24 mouse cellular contexts compared by ENCODE assay signal in genomic region chr1:57329285-57330093, GRCm38 (mm10). TPM values are rescaled to one million over a fixed set of nuclear protein-coding genes. Genes with fewer than 3 reads are reported as not detected.
DNase-seq lines count a peak whose midpoint lies in the region; ATAC-seq and TF ChIP-seq lines count a peak whose summit lies in the region.
"Had no signal": no experiment of that assay in that cellular context is flagged by ENCODE, and none has a peak within 500 bp of the region (broad histone marks: within the 10 kb centered on the region; RNA-seq: fewer than 3 reads in every experiment).

No protein-coding gene starts in this region.

- H3K9ac ChIP-seq in forebrain, embryonic 12.5 days: no peak overlapping the region
- no peak overlapping the region for H3K9ac ChIP-seq in forebrain, embryonic 11.5 days (ENCODE audit: low read length)
- no peak overlapping the region for H3K9ac ChIP-seq in midbrain, embryonic 13.5 days (replicated peaks)
- H3K9ac ChIP-seq in forebrain, postnatal 0 days: no peak overlapping the region
- H3K9ac ChIP-seq: heart, embryonic 13.5 days; limb, embryonic 13.5 days; neural tube, embryonic 13.5 days had no signal

- no peaks in the 10 kb centered on the region for H3K27me3 ChIP-seq in forebrain, embryonic 12.5 days
- H3K27me3 ChIP-seq in forebrain, embryonic 11.5 days (ENCODE audit: control insufficient read depth, insufficient read depth, low read length): no peaks in the 10 kb centered on the region
- H3K27me3 ChIP-seq in midbrain, embryonic 13.5 days: 0 out of 2 replicates have a peak, but pooled peaks cover 2% of the 10 kb centered on the region
- no peaks in the 10 kb centered on the region for H3K27me3 ChIP-seq in midbrain, embryonic 10.5 days (ENCODE audit: low read depth, poor library complexity, severe bottlenecking)
- no peaks in the 10 kb centered on the region for H3K27me3 ChIP-seq in forebrain, postnatal 0 days (ENCODE audit: insufficient read depth, low read length)
- H3K27me3 ChIP-seq: heart, embryonic 13.5 days; megakaryocyte, embryonic 14.5 days; neural tube, embryonic 13.5 days had no signal

- 64% methylated on average over 5 of the region's 5 CpGs for WGBS in forebrain, embryonic 12.5 days
- 80% methylated on average over 5 of the region's 5 CpGs for WGBS in forebrain, embryonic 11.5 days
- WGBS in midbrain, embryonic 13.5 days: 74% methylated on average over 5 of the region's 5 CpGs
- WGBS in midbrain, embryonic 10.5 days: 79% methylated on average over 5 of the region's 5 CpGs
- 56% methylated on average over 5 of the region's 5 CpGs for WGBS in forebrain, postnatal 0 days
- 74% methylated on average over 5 of the region's 5 CpGs for WGBS in lung, adult 2 months

- H3K27ac ChIP-seq in forebrain, embryonic 12.5 days: no peak overlapping the region
- H3K27ac ChIP-seq in forebrain, embryonic 11.5 days (ENCODE audit: low read depth, low read length): no peak overlapping the region
- no peak overlapping the region for H3K27ac ChIP-seq in midbrain, embryonic 13.5 days
- no peak overlapping the region for H3K27ac ChIP-seq in midbrain, embryonic 10.5 days (replicated peaks)
- peak overlapping the region; percentile 57 for H3K27ac ChIP-seq in forebrain, postnatal 0 days (ENCODE audit: low read depth, low read length)
- H3K27ac ChIP-seq: heart, embryonic 13.5 days; kidney, postnatal 0 days; limb, embryonic 13.5 days; neural tube, embryonic 13.5 days had no signal

- H3K9me3 ChIP-seq in forebrain, embryonic 12.5 days: no peaks in the 10 kb centered on the region
- no peaks in the 10 kb centered on the region for H3K9me3 ChIP-seq in forebrain, embryonic 11.5 days (ENCODE audit: control insufficient read depth, low read length)
- no peaks in the 10 kb centered on the region for H3K9me3 ChIP-seq in midbrain, embryonic 13.5 days
- H3K9me3 ChIP-seq in midbrain, embryonic 10.5 days (replicated peaks): no peaks in the 10 kb centered on the region
- no peaks in the 10 kb centered on the region for H3K9me3 ChIP-seq in forebrain, postnatal 0 days (ENCODE audit: low read length)
- H3K9me3 ChIP-seq: G1E; heart, embryonic 13.5 days; limb, embryonic 13.5 days; neural tube, embryonic 13.5 days had no signal

- no peak for TF ChIP-seq CTCF in brain, embryonic 14.5 days (IDR thresholded peaks at IDR 0.05; ENCODE audit: borderline replicate concordance, extremely low read depth, insufficient read depth, insufficient read length)
- no peak for TF ChIP-seq CTCF in forebrain, postnatal 0 days (IDR thresholded peaks at IDR 0.05; ENCODE audit: low read depth)
- TF ChIP-seq CTCF in lung, adult 2 months (IDR thresholded peaks at IDR 0.05; ENCODE audit: insufficient read depth, low read length): no peak

- H3K36me3 ChIP-seq in forebrain, embryonic 12.5 days (replicated peaks): no peaks in the 10 kb centered on the region
- H3K36me3 ChIP-seq in forebrain, embryonic 11.5 days (ENCODE audit: control insufficient read depth, insufficient read depth, low read length): no peaks in the 10 kb centered on the region
- no peaks in the 10 kb centered on the region for H3K36me3 ChIP-seq in midbrain, embryonic 13.5 days
- no peaks in the 10 kb centered on the region for H3K36me3 ChIP-seq in midbrain, embryonic 10.5 days
- no peaks in the 10 kb centered on the region for H3K36me3 ChIP-seq in forebrain, postnatal 0 days (ENCODE audit: insufficient read depth)
- H3K36me3 ChIP-seq: G1E; heart, embryonic 13.5 days; limb, embryonic 13.5 days; neural tube, embryonic 13.5 days had no signal

- peak; percentile 44; the same call in 1 of the 2 replicates for ATAC-seq in forebrain, embryonic 12.5 days (ENCODE audit: low FRiP score)
- ATAC-seq in forebrain, embryonic 11.5 days (replicated peaks; ENCODE audit: low FRiP score): no peak
- 0 out of 2 replicates have a peak, but pooled peaks have one; percentile 43 for ATAC-seq in midbrain, embryonic 13.5 days
- ATAC-seq in forebrain, postnatal 0 days: 0 out of 2 replicates have a peak, but pooled peaks have one; percentile 25
- ATAC-seq: intestine, embryonic 16.5 days had no signal

- peaks cover 21% of the 10 kb centered on the region for H3K4me1 ChIP-seq in forebrain, embryonic 12.5 days
- H3K4me1 ChIP-seq in forebrain, embryonic 11.5 days (replicated peaks; ENCODE audit: control insufficient read depth, insufficient read depth, low read length): no peaks in the 10 kb centered on the region
- 0 out of 2 replicates have a peak, but pooled peaks cover 5% of the 10 kb centered on the region for H3K4me1 ChIP-seq in midbrain, embryonic 13.5 days (replicated peaks)
- peaks cover 4% of the 10 kb centered on the region; the same call in 1 of the 2 replicates for H3K4me1 ChIP-seq in midbrain, embryonic 10.5 days
- 0 out of 2 replicates have a peak, but pooled peaks cover 4% of the 10 kb centered on the region for H3K4me1 ChIP-seq in forebrain, postnatal 0 days (ENCODE audit: insufficient read depth)
- no peaks in the 10 kb centered on the region for H3K4me1 ChIP-seq in lung, adult 2 months (ENCODE audit: control insufficient read depth, insufficient read depth, low read length)

- DNase-seq in forebrain, embryonic 11.5 days (ENCODE audit: low spot score): no peak
- no peak for DNase-seq in midbrain, embryonic 10.5 days (ENCODE audit: low spot score)
- peak; percentile 88 for DNase-seq in brain, embryonic 14.5 days (ENCODE audit: low read depth)
- peak; percentile 37 for DNase-seq in forebrain, postnatal 0 days
- DNase-seq in lung, adult 2 months: no peak
- DNase-seq: adrenal gland, postnatal 25 days; B cell, adult 2 months; gastrocnemius, postnatal 10 days; heart, postnatal 10 days; kidney, adult 8-10 months; kidney, postnatal 4 days; lung, postnatal 36 days; thymus, adult 2 months; thymus, postnatal 4 days had no signal

- no peak for TF ChIP-seq POLR2A in brain, embryonic 14.5 days (IDR thresholded peaks at IDR 0.05; ENCODE audit: borderline replicate concordance, extremely low read depth, insufficient read depth, insufficient read length, poor library complexity, severe bottlenecking)
- TF ChIP-seq POLR2A in lung, adult 2 months (IDR thresholded peaks at IDR 0.05; ENCODE audit: borderline replicate concordance, extremely low read depth, low read depth, low read length): no peak

- H3K4me2 ChIP-seq in forebrain, embryonic 12.5 days: no peak overlapping the region
- H3K4me2 ChIP-seq in forebrain, embryonic 11.5 days (ENCODE audit: low read depth, low read length, severe bottlenecking): no peak overlapping the region
- H3K4me2 ChIP-seq in midbrain, embryonic 13.5 days (replicated peaks): no peak overlapping the region
- H3K4me2 ChIP-seq in forebrain, postnatal 0 days (ENCODE audit: low read depth): no peak overlapping the region
- H3K4me2 ChIP-seq: heart, embryonic 13.5 days; limb, embryonic 13.5 days; liver, embryonic 11.5 days; neural tube, embryonic 13.5 days had no signal

- H3K4me3 ChIP-seq in forebrain, embryonic 12.5 days (replicated peaks): no peak overlapping the region
- no peak overlapping the region for H3K4me3 ChIP-seq in forebrain, embryonic 11.5 days (ENCODE audit: low read depth, low read length)
- no peak overlapping the region for H3K4me3 ChIP-seq in midbrain, embryonic 13.5 days (replicated peaks)
- no peak overlapping the region for H3K4me3 ChIP-seq in midbrain, embryonic 10.5 days
- H3K4me3 ChIP-seq in forebrain, postnatal 0 days (ENCODE audit: low read depth, low read length): no peak overlapping the region
- no peak overlapping the region for H3K4me3 ChIP-seq in lung, adult 2 months (replicated peaks; ENCODE audit: extremely low read depth, low read depth, low read length)
- H3K4me3 ChIP-seq: heart, embryonic 13.5 days; limb, embryonic 13.5 days; megakaryocyte, embryonic 14.5 days; neural tube, embryonic 13.5 days had no signal

RNA-seq across cellular contexts. Expression of gene 1700066M21Rik, which starts 47.9 kb away (rescaled TPM):
- polyA plus RNA-seq in forebrain, embryonic 12.5 days (2016; fragmentation: Nextera tagmentation; extraction: Ambion mirVana): 16.3 and 16.6 TPM in 2 replicates
- polyA plus RNA-seq in forebrain, embryonic 11.5 days (2014; fragmentation: Nextera tagmentation; extraction: Ambion mirVana): 12.9 and 14.2 TPM in 2 replicates
- 14.1 and 14.3 TPM in 2 replicates for polyA plus RNA-seq in midbrain, embryonic 13.5 days (2015; fragmentation: Nextera tagmentation; extraction: Ambion mirVana)
- polyA plus RNA-seq in midbrain, embryonic 10.5 days (2016; fragmentation: Nextera tagmentation; extraction: Ambion mirVana): 9.3 and 9.7 TPM in 2 replicates
- polyA plus RNA-seq in brain, embryonic 14.5 days (2012; rRNA removed): 9.9 and 17.4 TPM in 2 replicates
- 29.3 and 33.4 TPM in 2 replicates for total RNA-seq in forebrain, postnatal 0 days (2014; rRNA removed)
- 26.4 and 26.7 TPM in 2 replicates for polyA plus RNA-seq in forebrain, postnatal 0 days (2015; fragmentation: Nextera tagmentation; extraction: Ambion mirVana)
- 6.8 and 16.0 TPM in 2 replicates for polyA plus RNA-seq in lung, adult 2 months (2012; rRNA removed)

Comparison
In these comparisons a context has a peak if more than half of its experiments do, and no peak if none do; other contexts are left out.
1. DNase-seq: peak in brain, embryonic 14.5 days (single experiment) and forebrain, postnatal 0 days (single experiment); none in forebrain, embryonic 11.5 days (single experiment), midbrain, embryonic 10.5 days (single experiment) and lung, adult 2 months (single experiment).